ENCODE assay signal across 13 mouse cellular contexts in the genomic region with DNA sequence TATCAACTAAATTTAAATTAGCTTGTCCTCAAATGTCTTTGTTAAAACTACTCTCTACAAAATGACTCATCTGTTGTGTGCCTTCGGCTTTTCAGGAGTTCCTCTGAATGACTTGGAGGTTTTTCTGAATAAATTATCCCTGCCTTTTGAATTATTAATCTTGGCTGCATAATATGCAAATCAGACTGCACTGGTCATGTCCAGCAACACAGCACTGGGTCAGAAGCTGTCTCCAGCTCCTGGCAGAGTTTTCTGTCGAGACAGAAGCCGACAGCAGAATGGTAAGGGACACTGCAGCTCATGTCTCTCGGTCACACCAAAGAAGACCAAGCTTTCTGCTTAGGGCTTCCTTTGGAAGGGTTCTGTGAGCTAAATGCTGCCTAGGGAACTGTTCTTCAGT. TPM values are rescaled to one million over a fixed set of nuclear protein-coding genes. Genes with fewer than 3 reads are reported as not detected.
DNase-seq lines count a peak whose midpoint lies in the region; ATAC-seq and TF ChIP-seq lines count a peak whose summit lies in the region.
"Had no signal": no experiment of that assay in that cellular context is flagged by ENCODE, and none has a peak within 500 bp of the region (broad histone marks: within the 10 kb centered on the region; RNA-seq: fewer than 3 reads in every experiment).

A gene (plus strand): TSS at position 222 of the 400 bp plus-strand sequence.

- no peaks in the 10 kb centered on the region for H3K27me3 ChIP-seq in forebrain, embryonic 13.5 days
- no peaks in the 10 kb centered on the region for H3K27me3 ChIP-seq in forebrain, embryonic 10.5 days (ENCODE audit: poor library complexity, severe bottlenecking)
- no peaks in the 10 kb centered on the region for H3K27me3 ChIP-seq in forebrain, postnatal 0 days (ENCODE audit: insufficient read depth, low read length)
- H3K27me3 ChIP-seq in kidney, postnatal 0 days (ENCODE audit: insufficient read depth, low read length) = no peaks in the 10 kb centered on the region
- no peaks in the 10 kb centered on the region for H3K27me3 ChIP-seq in embryonic facial prominence, embryonic 10.5 days (replicated peaks; ENCODE audit: low read depth, poor library complexity, severe bottlenecking)
- H3K27me3 ChIP-seq: CH12.LX; embryonic facial prominence, embryonic 12.5 days; stomach, embryonic 15.5 days had no signal

- 0 out of 2 replicates have a peak, but pooled peaks have one; percentile 16 for ATAC-seq in forebrain, embryonic 13.5 days
- ATAC-seq in forebrain, postnatal 0 days = 0 out of 2 replicates have a peak, but pooled peaks have one; percentile 14
- peak; percentile 61; the same call in 1 of the 2 replicates for ATAC-seq in kidney, postnatal 0 days (replicated peaks; ENCODE audit: low FRiP score, low read depth)
- ATAC-seq in erythroblast, adult 5-6 weeks (replicated peaks; ENCODE audit: low FRiP score, poor library complexity, severe bottlenecking) = no peak
- no peak for ATAC-seq in megakaryocyte progenitor cell, adult 5-6 weeks (replicated peaks; ENCODE audit: poor library complexity)

- H3K27ac ChIP-seq in forebrain, embryonic 13.5 days = no peak within 1 kb of the TSS
- H3K27ac ChIP-seq in forebrain, embryonic 10.5 days = no peak within 1 kb of the TSS
- no peak within 1 kb of the TSS for H3K27ac ChIP-seq in forebrain, postnatal 0 days (ENCODE audit: low read depth, low read length)
- 0 out of 2 replicates have a peak within 1 kb of the TSS, but pooled peaks have one; percentile 48 for H3K27ac ChIP-seq in kidney, postnatal 0 days
- H3K27ac ChIP-seq in embryonic facial prominence, embryonic 10.5 days (replicated peaks) = no peak within 1 kb of the TSS
- H3K27ac ChIP-seq: embryonic facial prominence, embryonic 12.5 days; stomach, embryonic 15.5 days had no signal

- 0 out of 2 replicates have a peak, but pooled peaks cover 4% of the 10 kb centered on the region for H3K4me1 ChIP-seq in forebrain, embryonic 13.5 days
- no peaks in the 10 kb centered on the region for H3K4me1 ChIP-seq in forebrain, embryonic 10.5 days
- no peaks in the 10 kb centered on the region for H3K4me1 ChIP-seq in forebrain, postnatal 0 days (ENCODE audit: insufficient read depth)
- H3K4me1 ChIP-seq in kidney, postnatal 0 days (replicated peaks; ENCODE audit: insufficient read depth, low read length) = no peaks in the 10 kb centered on the region
- no peaks in the 10 kb centered on the region for H3K4me1 ChIP-seq in embryonic facial prominence, embryonic 10.5 days
- H3K4me1 ChIP-seq: embryonic facial prominence, embryonic 12.5 days; stomach, embryonic 15.5 days had no signal

- no peaks in the 10 kb centered on the region for H3K36me3 ChIP-seq in forebrain, embryonic 13.5 days (ENCODE audit: poor library complexity, severe bottlenecking)
- H3K36me3 ChIP-seq in forebrain, embryonic 10.5 days (replicated peaks) = no peaks in the 10 kb centered on the region
- H3K36me3 ChIP-seq in forebrain, postnatal 0 days (ENCODE audit: insufficient read depth) = no peaks in the 10 kb centered on the region
- H3K36me3 ChIP-seq in kidney, postnatal 0 days (ENCODE audit: insufficient read depth, low read length) = no peaks in the 10 kb centered on the region
- H3K36me3 ChIP-seq in embryonic facial prominence, embryonic 10.5 days (replicated peaks) = no peaks in the 10 kb centered on the region
- H3K36me3 ChIP-seq: embryonic facial prominence, embryonic 12.5 days; stomach, embryonic 15.5 days had no signal

- no peak within 1 kb of the TSS for H3K9ac ChIP-seq in forebrain, embryonic 13.5 days
- H3K9ac ChIP-seq in forebrain, postnatal 0 days = no peak within 1 kb of the TSS
- no peak within 1 kb of the TSS for H3K9ac ChIP-seq in kidney, postnatal 0 days (ENCODE audit: low read depth, low read length)
- H3K9ac ChIP-seq: embryonic facial prominence, embryonic 12.5 days; stomach, embryonic 15.5 days had no signal

- no peaks in the 10 kb centered on the region for H3K9me3 ChIP-seq in forebrain, embryonic 13.5 days (replicated peaks)
- H3K9me3 ChIP-seq in forebrain, embryonic 10.5 days = no peaks in the 10 kb centered on the region
- H3K9me3 ChIP-seq in forebrain, postnatal 0 days (ENCODE audit: low read length) = no peaks in the 10 kb centered on the region
- H3K9me3 ChIP-seq in kidney, postnatal 0 days (replicated peaks; ENCODE audit: low read length) = no peaks in the 10 kb centered on the region
- no peaks in the 10 kb centered on the region for H3K9me3 ChIP-seq in embryonic facial prominence, embryonic 10.5 days
- H3K9me3 ChIP-seq: embryonic facial prominence, embryonic 12.5 days; stomach, embryonic 15.5 days had no signal

- WGBS in forebrain, embryonic 13.5 days = 51% methylated on average over 4 of the region's 4 CpGs
- WGBS in forebrain, embryonic 10.5 days = 88% methylated on average over 4 of the region's 4 CpGs
- WGBS in forebrain, postnatal 0 days = 31% methylated on average over 4 of the region's 4 CpGs
- 58% methylated on average over 4 of the region's 4 CpGs for WGBS in kidney, postnatal 0 days
- 84% methylated on average over 4 of the region's 4 CpGs for WGBS in embryonic facial prominence, embryonic 10.5 days

- H3K4me3 ChIP-seq in forebrain, embryonic 13.5 days = no peak within 1 kb of the TSS
- H3K4me3 ChIP-seq in forebrain, embryonic 10.5 days = no peak within 1 kb of the TSS
- no peak within 1 kb of the TSS for H3K4me3 ChIP-seq in forebrain, postnatal 0 days (ENCODE audit: low read depth, low read length)
- H3K4me3 ChIP-seq in kidney, postnatal 0 days (replicated peaks; ENCODE audit: low read depth, low read length) = no peak within 1 kb of the TSS
- no peak within 1 kb of the TSS for H3K4me3 ChIP-seq in embryonic facial prominence, embryonic 10.5 days
- H3K4me3 ChIP-seq: embryonic facial prominence, embryonic 12.5 days; stomach, embryonic 15.5 days had no signal

- no peak within 1 kb of the TSS for H3K4me2 ChIP-seq in forebrain, embryonic 13.5 days
- no peak within 1 kb of the TSS for H3K4me2 ChIP-seq in forebrain, postnatal 0 days (ENCODE audit: low read depth)
- no peak within 1 kb of the TSS for H3K4me2 ChIP-seq in kidney, postnatal 0 days (ENCODE audit: low read length)
- H3K4me2 ChIP-seq: embryonic facial prominence, embryonic 12.5 days; stomach, embryonic 15.5 days had no signal

- no peak for TF ChIP-seq CTCF in forebrain, postnatal 0 days (IDR thresholded peaks at IDR 0.05; ENCODE audit: low read depth)
- TF ChIP-seq CTCF in kidney, postnatal 0 days (IDR thresholded peaks at IDR 0.05; ENCODE audit: low read depth) = no peak

- DNase-seq in forebrain, embryonic 10.5 days (ENCODE audit: extremely low spot score, low spot score) = no peak
- peak; percentile 26 for DNase-seq in 416B (ENCODE audit: low read depth)
- DNase-seq in forebrain, postnatal 0 days = no peak
- no peak for DNase-seq in kidney, postnatal 0 days (ENCODE audit: low spot score)
- no peak for DNase-seq in embryonic facial prominence, embryonic 10.5 days (ENCODE audit: low spot score)
- DNase-seq: lung, adult 2 months had no signal

RNA-seq across cellular contexts. Expression of the gene that starts here (rescaled TPM):
- polyA plus RNA-seq in forebrain, embryonic 13.5 days (2015; fragmentation: Nextera tagmentation; extraction: Ambion mirVana) = not detected in 2 replicates
- polyA plus RNA-seq in forebrain, embryonic 10.5 days (2016; fragmentation: Nextera tagmentation; extraction: Ambion mirVana) = not detected in 2 replicates
- not detected in 2 replicates for total RNA-seq in forebrain, postnatal 0 days (2014; rRNA removed)
- polyA plus RNA-seq in forebrain, postnatal 0 days (2015; fragmentation: Nextera tagmentation; extraction: Ambion mirVana) = not detected in 2 replicates
- 17.6 and 18.8 TPM in 2 replicates for polyA plus RNA-seq in kidney, postnatal 0 days (2015; fragmentation: Nextera tagmentation; extraction: Ambion mirVana)
- not detected in 2 replicates for polyA plus RNA-seq in embryonic facial prominence, embryonic 10.5 days (2016; fragmentation: Nextera tagmentation; extraction: Ambion mirVana)
- total RNA-seq in erythroblast, adult 5-6 weeks (2015; ENCODE audit: low replicate concordance) = not detected in 2 replicates
- total RNA-seq in erythroblast, adult 5-6 weeks (2017; ENCODE audit: low replicate concordance) = 1.3 TPM in 1 of 2 replicates, not detected in the other
- 0.79 TPM in 1 of 2 replicates, not detected in the other for total RNA-seq in megakaryocyte progenitor cell, adult 5-6 weeks (2015)
- total RNA-seq in megakaryocyte progenitor cell, adult 5-6 weeks (2017) = not detected in 2 replicates
- total RNA-seq: CH12.LX; left cerebral cortex, adult 18-20 months had no signal
- polyA plus RNA-seq: embryonic facial prominence, embryonic 12.5 days had no signal

Comparison
In these comparisons a context has a peak if more than half of its experiments do, and no peak if none do; other contexts are left out.
1. RNA of the gene that starts here (polyA plus RNA-seq): 17.6 to 18.8 TPM in kidney, postnatal 0 days; not detected in embryonic facial prominence, embryonic 10.5 days, not detected in forebrain, embryonic 13.5 days, not detected in forebrain, embryonic 10.5 days and not detected in forebrain, postnatal 0 days; every median in the first group is over 10 times any median in the second.
2. Peak in ATAC-seq in forebrain, embryonic 13.5 days; RNA of the gene not detected or under 1 TPM.
3. Peak in ATAC-seq in forebrain, postnatal 0 days; RNA of the gene not detected or under 1 TPM.